Mouse (Mus musculus) heart, postnatal 0 days (tissue): ENCODE data around the gene Gm3336.

ENCODE experiments used
- CTCF ChIP-seq: IDR thresholded peaks from 2 replicates; pipeline ENCODE4 v1.5.1; 2016; ENCODE audit warnings: antibody characterized with exemption, control low read depth, low read depth
- EP300 ChIP-seq: IDR thresholded peaks from 2 replicates; pipeline ENCODE4 v1.6.1; 2016; ENCODE audit warnings: antibody characterized with exemption, low read depth

GRCm38 (mm10) chr8:70677451-70678080, 40.8 kb upstream of the Gm3336 start:
- TF ChIP-seq CTCF (no peak), EP300 (no peak)
